In genomic region chr4:3084021-3084545, GRCm38 (mm10) we compare ENCODE assay signal across 9 mouse cellular contexts.
DNase-seq lines count a peak whose midpoint lies in the region; ATAC-seq and TF ChIP-seq lines count a peak whose summit lies in the region.
"Had no signal": no experiment of that assay in that cellular context is flagged by ENCODE, and none has a peak within 500 bp of the region (broad histone marks: within the 10 kb centered on the region; RNA-seq: fewer than 3 reads in every experiment).

No protein-coding gene starts in this region.

- no peak overlapping the region for H3K9ac ChIP-seq in embryonic facial prominence, embryonic 12.5 days
- H3K9ac ChIP-seq in intestine, postnatal 0 days (ENCODE audit: low read depth, low read length), result no peak overlapping the region

- H3K9me3 ChIP-seq in heart, embryonic 10.5 days, result peaks cover 94% of the 10 kb centered on the region
- peaks cover 87% of the 10 kb centered on the region for H3K9me3 ChIP-seq in embryonic facial prominence, embryonic 12.5 days
- peaks cover 38% of the 10 kb centered on the region for H3K9me3 ChIP-seq in intestine, postnatal 0 days (ENCODE audit: control insufficient read depth)

- no peak overlapping the region for H3K4me3 ChIP-seq in heart, embryonic 10.5 days
- no peak overlapping the region for H3K4me3 ChIP-seq in embryonic facial prominence, embryonic 12.5 days
- H3K4me3 ChIP-seq in intestine, postnatal 0 days (ENCODE audit: low read depth, low read length), result no peak overlapping the region
- H3K4me3 ChIP-seq: left cerebral cortex, adult 2 months had no signal

- no peaks in the 10 kb centered on the region for H3K36me3 ChIP-seq in heart, embryonic 10.5 days
- H3K36me3 ChIP-seq in embryonic facial prominence, embryonic 12.5 days, result no peaks in the 10 kb centered on the region
- H3K36me3 ChIP-seq in intestine, postnatal 0 days (ENCODE audit: control insufficient read depth, insufficient read depth), result no peaks in the 10 kb centered on the region

- no peak overlapping the region for H3K27ac ChIP-seq in heart, embryonic 10.5 days
- no peak overlapping the region for H3K27ac ChIP-seq in embryonic facial prominence, embryonic 12.5 days
- no peak overlapping the region for H3K27ac ChIP-seq in intestine, postnatal 0 days (ENCODE audit: low read depth, low read length)
- H3K27ac ChIP-seq: left cerebral cortex, adult 2 months had no signal

- DNase-seq in heart, embryonic 10.5 days (ENCODE audit: low spot score), result peak; percentile 79
- DNase-seq in heart, adult 9 months (ENCODE audit: low spot score in 2 of 2), result no peak
- DNase-seq in 3134 (ENCODE audit: extremely low read depth, insufficient read length, low spot score), result peak; percentile 20
- DNase-seq in gastrocnemius, adult 8-10 months (ENCODE audit: low spot score in 2 of 2), result no peak
- DNase-seq in frontal cortex, postnatal 36 days (ENCODE audit: low spot score in 2 of 2), result no peak

- 0 out of 2 replicates have a peak, but pooled peaks have one; percentile 6 for ATAC-seq in embryonic facial prominence, embryonic 12.5 days (ENCODE audit: insufficient number of reproducible peaks, insufficient read depth, low FRiP score, low TSS enrichment)
- ATAC-seq in intestine, postnatal 0 days, result peak; percentile 11; the same call in 1 of the 2 replicates
- peak; percentile 1; the same call in 1 of the 2 replicates for ATAC-seq in neutrophil, adult 5-6 weeks (ENCODE audit: extremely low read depth, insufficient number of reproducible peaks, low FRiP score, poor library complexity, severe bottlenecking)

- no peaks in the 10 kb centered on the region for H3K4me1 ChIP-seq in heart, embryonic 10.5 days
- no peaks in the 10 kb centered on the region for H3K4me1 ChIP-seq in embryonic facial prominence, embryonic 12.5 days
- no peaks in the 10 kb centered on the region for H3K4me1 ChIP-seq in intestine, postnatal 0 days (replicated peaks; ENCODE audit: control insufficient read depth, insufficient read depth, low read length)

- no peak for TF ChIP-seq CTCF in intestine, postnatal 0 days (IDR thresholded peaks at IDR 0.05; ENCODE audit: low read depth)

- 58% methylated on average over 3 of the region's 3 CpGs for WGBS in heart, embryonic 10.5 days
- 64% methylated on average over 3 of the region's 3 CpGs for WGBS in embryonic facial prominence, embryonic 12.5 days
- WGBS in intestine, postnatal 0 days, result 68% methylated on average over 3 of the region's 3 CpGs

- H3K27me3 ChIP-seq in heart, embryonic 10.5 days (ENCODE audit: insufficient read depth, poor library complexity, severe bottlenecking), result no peaks in the 10 kb centered on the region
- no peaks in the 10 kb centered on the region for H3K27me3 ChIP-seq in embryonic facial prominence, embryonic 12.5 days
- no peaks in the 10 kb centered on the region for H3K27me3 ChIP-seq in intestine, postnatal 0 days (replicated peaks; ENCODE audit: control insufficient read depth, insufficient read depth, low read length)

- H3K4me2 ChIP-seq in embryonic facial prominence, embryonic 12.5 days (replicated peaks), result no peak overlapping the region
- no peak overlapping the region for H3K4me2 ChIP-seq in intestine, postnatal 0 days (replicated peaks; ENCODE audit: low read depth)

Comparison
In these comparisons a context has a peak if more than half of its experiments do, and no peak if none do; other contexts are left out.
1. DNase-seq: peak in heart, embryonic 10.5 days (single experiment) and 3134 (single experiment); none in heart, adult 9 months (0 of 2), gastrocnemius, adult 8-10 months (0 of 2) and frontal cortex, postnatal 36 days (0 of 2).
2. Peak in every context shown above with its lines, with median percentiles within 50 percentile points of each other: ATAC-seq.